Mouse (Mus musculus) neural tube, embryonic 13.5 days (tissue): ENCODE results near the gene Fcgrt. TPM values are rescaled to one million over a fixed set of nuclear protein-coding genes. Genes with fewer than 3 reads are reported as not detected.
"Not testable (repeated sequence)": the region's sequence is repeated elsewhere in the genome, so short reads cannot be mapped to it uniquely, and the experiment has no call there.

Experiments
- ATAC-seq: fragments of 200-750 bp; cut with Nextera tagmentation; 2 replicates; pipeline ENCODE4 v1.8.0; 2017; ENCODE audit warnings: low read depth, mild to moderate bottlenecking, moderate TSS enrichment, moderate library complexity
- H3K27ac ChIP-seq: fragments of 300-500 bp; sonication (generic); replicated peaks from 2 replicates; pipeline ENCODE4 v1.5.1; 2015; ENCODE audit warnings: moderate library complexity, mild to moderate bottlenecking, inconsistent platforms
- H3K27me3 ChIP-seq: fragments of 300-500 bp; sonication (generic); 2 replicates; pipeline ENCODE4 v1.6.1; 2015; ENCODE audit warnings: mild to moderate bottlenecking, inconsistent platforms
- H3K36me3 ChIP-seq: fragments of 300-500 bp; sonication (generic); 2 replicates; pipeline ENCODE4 v1.6.1; 2015; ENCODE audit warnings: mild to moderate bottlenecking, inconsistent platforms
- H3K4me1 ChIP-seq: fragments of 300-500 bp; sonication (generic); replicated peaks from 2 replicates; pipeline ENCODE4 v1.6.1; 2015; ENCODE audit warnings: inconsistent platforms
- H3K4me2 ChIP-seq: fragments of 300-500 bp; sonication (generic); 2 replicates; pipeline ENCODE4 v1.6.1; 2015; ENCODE audit warnings: inconsistent platforms, mild to moderate bottlenecking, moderate library complexity
- H3K4me3 ChIP-seq: fragments of 300-500 bp; sonication (generic); 2 replicates; pipeline ENCODE4 v1.5.1; 2015; ENCODE audit warnings: mild to moderate bottlenecking, inconsistent platforms
- H3K9ac ChIP-seq: fragments of 300-500 bp; sonication (generic); 2 replicates; pipeline ENCODE4 v1.6.1; 2015; ENCODE audit warnings: moderate library complexity, mild to moderate bottlenecking, inconsistent platforms
- H3K9me3 ChIP-seq: fragments of 300-500 bp; sonication (generic); 2 replicates; pipeline ENCODE4 v1.6.1; 2016; ENCODE audit warnings: inconsistent platforms
- WGBS: fragments of 180-500 bp; shearing (Covaris S2); methylation state at CpG from one replicate; pipeline ENCODE4 v1.1.7; 2015; 5-methylcytosine and 5-hydroxymethylcytosine counted together
- polyA plus RNA-seq: library from polyadenylated mRNA; unstranded; fragments of >200 nt; fragmentation: Nextera tagmentation; extraction: Ambion mirVana; gene quantifications from 2 replicates; pipeline ENCODE4 v1.2.1, GENCODE M21; 2015

Gene Fcgrt
- polyA plus RNA-seq = 25.6 and 27.3 TPM in 2 replicates

GRCm38 (mm10) chr7:45103652-45104180 lies at the start of gene Fcgrt:
TSS of gene Fcgrt (minus strand) at chr7:45103851.
- Histone ChIP-seq H3K9me3 (no peaks in the 10 kb centered on the region), H3K4me3 (peak within 1 kb of the TSS; percentile 21), H3K27ac (peak within 1 kb of the TSS; percentile 56), H3K9ac (peak within 1 kb of the TSS; percentile 31; the same call in 1 of the 2 replicates), H3K4me1 (0 out of 2 replicates have a peak, but pooled peaks cover 6% of the 10 kb centered on the region), H3K4me2 (peak within 1 kb of the TSS; percentile 34), H3K36me3 (no peaks in the 10 kb centered on the region), H3K27me3 (no peaks in the 10 kb centered on the region)
- ATAC-seq = peak; percentile 56; the same call in 1 of the 2 replicates
- 64% methylated on average over 7 of the region's 7 CpGs for WGBS

- H3K9ac ChIP-seq, H3K9me3 ChIP-seq, H3K27ac ChIP-seq, H3K36me3 ChIP-seq, H3K27me3 ChIP-seq, ATAC-seq: not testable (repeated sequence)
- peak overlapping the region; percentile 63; the same call in 1 of the 2 replicates for H3K4me3 ChIP-seq
- 94% methylated on average over 2 of the region's 2 CpGs for WGBS
- H3K4me2 ChIP-seq = peak overlapping the region; percentile 81; the same call in 1 of the 2 replicates
- peaks cover 30% of the 10 kb centered on the region for H3K4me1 ChIP-seq
These were observed 49.4 kb upstream of the Fcgrt start for GRCm38 (mm10) chr7:45153052-45153451.

GRCm38 (mm10) chr7:45151303-45151702 lies 47.7 kb upstream of the Fcgrt start:
- no peak for ATAC-seq
- H3K4me1 ChIP-seq = peaks cover 30% of the 10 kb centered on the region
- 0 out of 2 replicates have a peak, but pooled peaks cover 6% of the 10 kb centered on the region for H3K36me3 ChIP-seq
- 58% methylated on average over 11 of the region's 11 CpGs for WGBS
- H3K4me2 ChIP-seq = no peak overlapping the region
- no peak overlapping the region for H3K4me3 ChIP-seq
- H3K27me3 ChIP-seq = no peaks in the 10 kb centered on the region
- H3K9me3 ChIP-seq = no peaks in the 10 kb centered on the region
- H3K9ac ChIP-seq = no peak overlapping the region
- no peak overlapping the region for H3K27ac ChIP-seq

GRCm38 (mm10) chr7:45150321-45150720 lies 46.7 kb upstream of the Fcgrt start:
- no peak overlapping the region for H3K4me3 ChIP-seq
- 79% methylated on average over 4 of the region's 4 CpGs for WGBS
- no peaks in the 10 kb centered on the region for H3K27me3 ChIP-seq
- H3K4me1 ChIP-seq = peaks cover 25% of the 10 kb centered on the region
- H3K4me2 ChIP-seq = no peak overlapping the region
- no peaks in the 10 kb centered on the region for H3K9me3 ChIP-seq
- no peak overlapping the region for H3K27ac ChIP-seq
- peaks cover 11% of the 10 kb centered on the region; the same call in 1 of the 2 replicates for H3K36me3 ChIP-seq
- ATAC-seq = no peak
- no peak overlapping the region for H3K9ac ChIP-seq

- H3K4me1 ChIP-seq = peaks cover 18% of the 10 kb centered on the region
- no peak overlapping the region for H3K27ac ChIP-seq
- WGBS = 31% methylated on average over 6 of the region's 6 CpGs
- no peak overlapping the region for H3K4me3 ChIP-seq
- ATAC-seq = no peak
- H3K27me3 ChIP-seq = no peaks in the 10 kb centered on the region
- no peaks in the 10 kb centered on the region for H3K9me3 ChIP-seq
- peaks cover 19% of the 10 kb centered on the region; the same call in 1 of the 2 replicates for H3K36me3 ChIP-seq
- peak overlapping the region; percentile 31; the same call in 1 of the 2 replicates for H3K9ac ChIP-seq
- H3K4me2 ChIP-seq = no peak overlapping the region
These were observed 45.9 kb upstream of the Fcgrt start for GRCm38 (mm10) chr7:45149545-45149944.

- H3K9ac ChIP-seq = no peak overlapping the region
- H3K36me3 ChIP-seq = peaks cover 27% of the 10 kb centered on the region
- no peaks in the 10 kb centered on the region for H3K27me3 ChIP-seq
- H3K4me1 ChIP-seq = peaks cover 16% of the 10 kb centered on the region
- no peaks in the 10 kb centered on the region for H3K9me3 ChIP-seq
- no peak overlapping the region for H3K4me3 ChIP-seq
- 67% methylated on average over 4 of the region's 4 CpGs for WGBS
- H3K4me2 ChIP-seq = no peak overlapping the region
- H3K27ac ChIP-seq = no peak overlapping the region
- no peak for ATAC-seq
These were observed 45.0 kb upstream of the Fcgrt start for GRCm38 (mm10) chr7:45148534-45149098.

- 88% methylated on average over 11 of the region's 11 CpGs for WGBS
These were observed 44.2 kb upstream of the Fcgrt start for GRCm38 (mm10) chr7:45147899-45148298.

GRCm38 (mm10) chr7:45147267-45147666 lies 43.6 kb upstream of the Fcgrt start:
- no peak overlapping the region for H3K9ac ChIP-seq
- ATAC-seq = no peak
- WGBS = 94% methylated on average over 11 of the region's 11 CpGs
- no peaks in the 10 kb centered on the region for H3K9me3 ChIP-seq
- H3K4me1 ChIP-seq = peaks cover 12% of the 10 kb centered on the region; the same call in 1 of the 2 replicates
- H3K27ac ChIP-seq = no peak overlapping the region
- no peak overlapping the region for H3K4me2 ChIP-seq
- no peaks in the 10 kb centered on the region for H3K27me3 ChIP-seq
- H3K4me3 ChIP-seq = no peak overlapping the region
- H3K36me3 ChIP-seq = peaks cover 36% of the 10 kb centered on the region

More at GRCm38 (mm10) chr7:45147899-45148298, 44.2 kb upstream of the Fcgrt start:
- H3K9me3 ChIP-seq = no peaks in the 10 kb centered on the region
- no peaks in the 10 kb centered on the region for H3K27me3 ChIP-seq
- H3K9ac ChIP-seq = no peak overlapping the region
- H3K4me2 ChIP-seq = no peak overlapping the region
- ATAC-seq = no peak
- H3K27ac ChIP-seq = no peak overlapping the region
- H3K4me3 ChIP-seq = no peak overlapping the region
- peaks cover 30% of the 10 kb centered on the region for H3K36me3 ChIP-seq
- H3K4me1 ChIP-seq = peaks cover 12% of the 10 kb centered on the region; the same call in 1 of the 2 replicates

GRCm38 (mm10) chr7:45145460-45145859 lies 41.8 kb upstream of the Fcgrt start:
- no peak for ATAC-seq
- Histone ChIP-seq H3K4me3 (no peak overlapping the region), H3K27ac (no peak overlapping the region), H3K9me3 (no peaks in the 10 kb centered on the region), H3K4me2 (no peak overlapping the region), H3K4me1 (0 out of 2 replicates have a peak, but pooled peaks cover 2% of the 10 kb centered on the region), H3K27me3 (no peaks in the 10 kb centered on the region), H3K9ac (no peak overlapping the region), H3K36me3 (peaks cover 43% of the 10 kb centered on the region)
- 96% methylated on average over 8 of the region's 8 CpGs for WGBS

GRCm38 (mm10) chr7:45144368-45145174 lies 40.9 kb upstream of the Fcgrt start:
- Histone ChIP-seq H3K27ac (no peak overlapping the region), H3K27me3 (no peaks in the 10 kb centered on the region), H3K4me3 (no peak overlapping the region), H3K9me3 (no peaks in the 10 kb centered on the region), H3K9ac (0 out of 2 replicates have a peak overlapping the region, but pooled peaks have one; percentile 8), H3K36me3 (peaks cover 43% of the 10 kb centered on the region), H3K4me1 (no peaks in the 10 kb centered on the region), H3K4me2 (no peak overlapping the region)
- ATAC-seq = no peak
- WGBS = 84% methylated on average over 13 of the region's 13 CpGs

GRCm38 (mm10) chr7:45141914-45142313 lies 38.3 kb upstream of the Fcgrt start:
- Histone ChIP-seq H3K9ac (no peak overlapping the region), H3K4me1 (no peaks in the 10 kb centered on the region), H3K27ac (no peak overlapping the region), H3K9me3 (no peaks in the 10 kb centered on the region), H3K27me3 (peaks cover 14% of the 10 kb centered on the region), H3K4me2 (no peak overlapping the region), H3K36me3 (peaks cover 37% of the 10 kb centered on the region), H3K4me3 (no peak overlapping the region)
- 94% methylated on average over 5 of the region's 5 CpGs for WGBS
- ATAC-seq = no peak

- Histone ChIP-seq H3K4me2 (no peak overlapping the region), H3K9me3 (no peaks in the 10 kb centered on the region), H3K27ac (no peak overlapping the region), H3K9ac (no peak overlapping the region), H3K36me3 (peaks cover 37% of the 10 kb centered on the region), H3K4me3 (no peak overlapping the region), H3K27me3 (peaks cover 15% of the 10 kb centered on the region), H3K4me1 (0 out of 2 replicates have a peak, but pooled peaks cover 4% of the 10 kb centered on the region)
- WGBS = 89% methylated on average over 3 of the region's 3 CpGs
- ATAC-seq = no peak
These were observed 37.7 kb upstream of the Fcgrt start for GRCm38 (mm10) chr7:45141319-45141718.
